In genomic region chr4:47208421-47208991, GRCm38 (mm10) we compare ENCODE assay signal across 9 mouse cellular contexts. TPM values are rescaled to one million over a fixed set of nuclear protein-coding genes. Genes with fewer than 3 reads are reported as not detected.
DNase-seq lines count a peak whose midpoint lies in the region; ATAC-seq lines count a peak whose summit lies in the region.
"Had no signal": no experiment of that assay in that cellular context is flagged by ENCODE, and none has a peak within 500 bp of the region (broad histone marks: within the 10 kb centered on the region; RNA-seq: fewer than 3 reads in every experiment).

No protein-coding gene starts in this region.

- H3K9ac ChIP-seq in embryonic facial prominence, embryonic 15.5 days: peak overlapping the region; percentile 33
- peak overlapping the region; percentile 63 for H3K9ac ChIP-seq in intestine, embryonic 16.5 days (ENCODE audit: low read depth, low read length)
- H3K9ac ChIP-seq in neural tube, embryonic 12.5 days: peak overlapping the region; percentile 55

- H3K4me1 ChIP-seq in embryonic facial prominence, embryonic 15.5 days: peaks cover 19% of the 10 kb centered on the region
- peaks cover 6% of the 10 kb centered on the region; the same call in 1 of the 2 replicates for H3K4me1 ChIP-seq in intestine, embryonic 16.5 days (ENCODE audit: control insufficient read depth, insufficient read depth, low read length)
- peaks cover 10% of the 10 kb centered on the region; the same call in 1 of the 2 replicates for H3K4me1 ChIP-seq in neural tube, embryonic 12.5 days

- peak overlapping the region; percentile 52 for H3K4me3 ChIP-seq in embryonic facial prominence, embryonic 15.5 days (replicated peaks)
- peak overlapping the region; percentile 50 for H3K4me3 ChIP-seq in intestine, embryonic 16.5 days (ENCODE audit: low read length)
- peak overlapping the region; percentile 46 for H3K4me3 ChIP-seq in neural tube, embryonic 12.5 days

- peaks cover 43% of the 10 kb centered on the region for H3K27me3 ChIP-seq in embryonic facial prominence, embryonic 15.5 days
- H3K27me3 ChIP-seq in intestine, embryonic 16.5 days (replicated peaks; ENCODE audit: control insufficient read depth, insufficient read depth, low read length): peaks cover 31% of the 10 kb centered on the region
- peaks cover 46% of the 10 kb centered on the region for H3K27me3 ChIP-seq in neural tube, embryonic 12.5 days (replicated peaks)

- no peaks in the 10 kb centered on the region for H3K36me3 ChIP-seq in embryonic facial prominence, embryonic 15.5 days
- no peaks in the 10 kb centered on the region for H3K36me3 ChIP-seq in intestine, embryonic 16.5 days (ENCODE audit: control insufficient read depth, insufficient read depth, low read length)
- H3K36me3 ChIP-seq in neural tube, embryonic 12.5 days: no peaks in the 10 kb centered on the region

- 0 out of 2 replicates have a peak, but pooled peaks have one; percentile 24 for ATAC-seq in embryonic facial prominence, embryonic 15.5 days (ENCODE audit: insufficient number of reproducible peaks, low FRiP score, low TSS enrichment, low read depth)
- 0 out of 2 replicates have a peak, but pooled peaks have one; percentile 38 for ATAC-seq in intestine, embryonic 16.5 days
- ATAC-seq in neural tube, embryonic 12.5 days (ENCODE audit: low FRiP score, low read depth): peak; percentile 33; the same call in 1 of the 2 replicates

- WGBS in embryonic facial prominence, embryonic 15.5 days: 2% methylated on average over 40 of the region's 40 CpGs
- WGBS in intestine, embryonic 16.5 days: 3% methylated on average over 40 of the region's 40 CpGs
- 3% methylated on average over 40 of the region's 40 CpGs for WGBS in neural tube, embryonic 12.5 days

- DNase-seq in lung, postnatal 10 days: peak; percentile 17
- DNase-seq in lung, adult 18-20 months: no peak
- no peak for DNase-seq in layer of hippocampus, adult 8-10 months (ENCODE audit: low spot score in 2 of 2)
- DNase-seq in right cerebral cortex, postnatal 10 days (ENCODE audit: low spot score in 2 of 2): no peak
- DNase-seq in cerebellum, postnatal 25 days: no peak

- H3K27ac ChIP-seq in embryonic facial prominence, embryonic 15.5 days (replicated peaks): no peak overlapping the region
- H3K27ac ChIP-seq in intestine, embryonic 16.5 days (ENCODE audit: low read length): no peak overlapping the region
- H3K27ac ChIP-seq in neural tube, embryonic 12.5 days: no peak overlapping the region
- H3K27ac ChIP-seq: macrophage had no signal

- H3K9me3 ChIP-seq in embryonic facial prominence, embryonic 15.5 days (replicated peaks): no peaks in the 10 kb centered on the region
- no peaks in the 10 kb centered on the region for H3K9me3 ChIP-seq in intestine, embryonic 16.5 days (ENCODE audit: control insufficient read depth, low read length)
- no peaks in the 10 kb centered on the region for H3K9me3 ChIP-seq in neural tube, embryonic 12.5 days

- peak overlapping the region; percentile 89 for H3K4me2 ChIP-seq in embryonic facial prominence, embryonic 15.5 days (replicated peaks)
- H3K4me2 ChIP-seq in intestine, embryonic 16.5 days (ENCODE audit: low read depth, low read length): peak overlapping the region; percentile 72
- H3K4me2 ChIP-seq in neural tube, embryonic 12.5 days (replicated peaks): peak overlapping the region; percentile 82

RNA-seq across cellular contexts. Expression of gene Col15a1, which starts 0.5 kb away (rescaled TPM):
- polyA plus RNA-seq in embryonic facial prominence, embryonic 15.5 days (2015; fragmentation: Nextera tagmentation; extraction: Ambion mirVana): 22.1 and 24.4 TPM in 2 replicates
- polyA plus RNA-seq in intestine, embryonic 16.5 days (2015; fragmentation: Nextera tagmentation; extraction: Ambion mirVana): 12.7 and 15.1 TPM in 2 replicates
- polyA plus RNA-seq in neural tube, embryonic 12.5 days (2016; fragmentation: Nextera tagmentation; extraction: Ambion mirVana): 4.9 and 5.6 TPM in 2 replicates
- total RNA-seq in layer of hippocampus, adult 8-10 months (2022): 10 to 100 TPM in 1 of 4 experiments, 1 to 10 TPM in 3; 5.5 to 13.3 (median 5.7) TPM
